Mouse (Mus musculus): ENCODE measurements at regions not wholly inside any gene's neighbourhood (a gene's known extent, or its start where the extent isn't known, plus 50 kb on each side); places are given as distances from the start of the nearest gene placed in this dataset.

DNA sequence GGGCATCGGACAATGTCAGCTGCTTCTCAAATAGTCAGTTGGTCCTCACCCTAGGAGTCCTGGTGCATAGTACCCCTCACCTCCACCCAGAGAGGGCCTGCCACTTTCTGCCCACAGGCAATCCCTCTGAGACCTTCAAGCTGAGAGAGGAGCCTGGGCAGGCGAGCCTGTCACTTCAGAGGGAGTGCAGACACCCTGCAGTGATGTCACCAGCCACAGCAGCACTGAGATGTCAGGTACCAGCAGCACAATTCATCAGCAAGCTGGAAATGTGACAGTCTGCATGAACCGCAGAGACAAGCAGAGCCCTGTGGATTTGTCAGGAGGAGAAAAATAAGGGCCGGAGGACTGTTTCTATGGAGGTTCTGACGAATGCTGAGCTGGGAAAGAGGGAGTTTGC, 324.3 kb downstream of the Qk start:
- DNase-seq (ENCODE audit: low spot score in 2 of 2) = no peak

DNA sequence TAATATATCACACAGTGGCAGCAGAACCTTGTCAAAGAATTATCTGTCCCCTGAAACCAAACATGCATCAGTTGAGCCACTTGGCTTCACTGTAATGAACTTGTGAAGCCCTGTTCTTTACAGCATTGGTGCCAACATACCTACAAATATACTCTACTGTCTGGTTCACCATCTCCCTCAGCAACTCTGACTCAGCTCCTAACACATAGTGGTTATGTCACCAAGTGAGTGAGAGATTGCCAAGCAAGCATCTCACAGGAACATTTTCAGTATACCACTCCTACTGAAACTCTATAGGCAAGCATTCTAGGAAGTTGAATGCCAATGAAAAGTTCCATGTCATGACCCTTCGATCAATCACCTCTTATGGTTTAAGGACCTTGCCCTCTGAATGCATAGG, 321.2 kb upstream of the Pabpc6 start:
- DNase-seq (ENCODE audit: low spot score in 2 of 2) = no peak

GRCm38 (mm10) chr17:9981273-9981672, 311.8 kb upstream of the Pabpc6 start:
- no peak for DNase-seq (ENCODE audit: low spot score in 2 of 2)

GRCm38 (mm10) chr17:9976866-9977421, 307.4 kb upstream of the Pabpc6 start:
- DNase-seq (ENCODE audit: low spot score in 2 of 2) = no peak

DNA sequence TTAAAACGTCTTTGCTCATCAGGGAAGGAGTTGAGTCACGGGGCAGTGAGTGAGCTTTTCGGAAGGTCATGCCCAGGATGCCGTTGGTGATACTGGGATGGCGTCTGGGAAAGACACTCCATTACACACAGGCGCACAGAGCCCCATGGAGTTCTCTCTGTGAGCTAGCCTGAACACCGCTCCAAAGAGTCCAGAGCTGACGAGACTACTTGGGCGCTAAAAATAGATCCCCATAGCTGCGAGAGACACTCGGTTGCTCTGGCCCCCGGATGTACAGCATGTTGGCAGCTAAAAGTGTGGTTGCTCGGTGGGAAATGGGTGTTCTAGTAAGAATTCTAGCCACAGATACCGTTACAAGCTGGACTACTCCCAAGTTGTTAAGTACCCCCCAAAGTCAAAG, 306.5 kb upstream of the Pabpc6 start:
- no peak for DNase-seq (ENCODE audit: low spot score in 2 of 2)

- DNase-seq (ENCODE audit: low spot score in 2 of 2) = no peak
These were observed 305.6 kb upstream of the Pabpc6 start for GRCm38 (mm10) chr17:9975153-9975552.

- DNase-seq (ENCODE audit: low spot score in 2 of 2) = no peak
These were observed 298.5 kb upstream of the Pabpc6 start for GRCm38 (mm10) chr17:9967988-9968387.

DNA sequence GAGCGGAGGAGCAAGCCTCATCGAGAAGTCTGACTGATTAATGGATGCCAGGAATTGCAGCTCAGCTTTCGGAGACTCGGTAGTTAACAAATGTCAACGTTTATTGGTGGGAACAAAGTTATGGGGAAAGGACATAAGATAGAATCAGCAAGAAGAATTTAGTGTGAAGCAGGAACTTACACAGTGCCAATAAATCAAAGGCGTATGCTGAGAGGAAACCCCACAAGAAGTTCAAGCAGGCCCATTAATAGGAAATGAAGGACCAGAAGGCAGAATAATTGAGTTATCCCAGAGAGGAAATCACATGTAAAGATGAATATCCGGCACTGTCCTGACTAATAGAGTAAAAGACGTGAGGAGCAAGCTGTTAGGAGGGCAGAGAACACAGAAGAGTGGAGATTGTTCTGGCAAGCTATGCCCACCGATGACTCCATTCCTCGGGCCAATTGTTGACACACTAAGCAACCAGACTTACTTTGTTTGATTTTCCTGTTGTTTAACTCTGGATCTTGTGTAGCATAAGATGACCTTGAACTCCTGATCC, 293.4 kb upstream of the Pabpc6 start:
- no peak for DNase-seq (ENCODE audit: low spot score in 2 of 2)

DNA sequence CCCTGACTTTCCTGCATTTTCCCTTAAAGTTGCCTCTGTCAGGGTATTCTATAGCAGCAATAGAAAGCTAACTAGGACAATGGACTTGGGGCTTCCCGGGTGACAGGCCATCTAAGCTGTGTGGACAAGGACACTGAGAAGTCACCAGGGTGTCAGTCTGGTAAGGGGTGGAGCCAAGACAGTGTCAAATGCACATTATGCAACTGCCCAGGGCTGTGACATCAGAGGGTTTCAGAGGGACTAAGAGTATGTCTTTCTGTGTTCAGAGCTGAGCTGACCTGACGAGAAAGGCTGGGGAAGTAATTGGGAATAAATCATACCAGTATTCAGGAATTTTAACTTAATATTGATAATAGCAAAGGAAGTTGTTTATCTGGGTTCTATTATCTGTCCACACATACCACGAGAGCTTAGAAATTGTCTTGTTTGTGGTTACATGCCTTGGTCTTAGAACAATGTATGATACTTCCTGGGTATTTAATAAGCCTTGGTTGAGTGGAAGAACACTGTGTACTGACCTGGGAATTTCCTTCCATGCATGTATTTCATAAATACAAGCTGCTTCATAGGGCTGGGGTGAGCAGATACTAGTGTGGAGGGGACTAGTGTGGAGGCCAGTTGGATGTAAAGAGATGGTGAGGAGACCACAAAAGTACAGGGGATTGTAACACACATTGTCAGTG, 279.6 kb upstream of the Pabpc6 start:
- DNase-seq (ENCODE audit: low spot score in 2 of 2) = no peak

- DNase-seq (ENCODE audit: low spot score in 2 of 2) = no peak
These were observed 278.1 kb upstream of the Pabpc6 start for GRCm38 (mm10) chr17:9947609-9948008.

GRCm38 (mm10) chr17:9944513-9944912, 275.0 kb upstream of the Pabpc6 start:
- DNase-seq (ENCODE audit: low spot score in 2 of 2) = no peak

GRCm38 (mm10) chr17:9942171-9942570, 272.7 kb upstream of the Pabpc6 start:
- no peak for DNase-seq (ENCODE audit: low spot score in 2 of 2)

DNA sequence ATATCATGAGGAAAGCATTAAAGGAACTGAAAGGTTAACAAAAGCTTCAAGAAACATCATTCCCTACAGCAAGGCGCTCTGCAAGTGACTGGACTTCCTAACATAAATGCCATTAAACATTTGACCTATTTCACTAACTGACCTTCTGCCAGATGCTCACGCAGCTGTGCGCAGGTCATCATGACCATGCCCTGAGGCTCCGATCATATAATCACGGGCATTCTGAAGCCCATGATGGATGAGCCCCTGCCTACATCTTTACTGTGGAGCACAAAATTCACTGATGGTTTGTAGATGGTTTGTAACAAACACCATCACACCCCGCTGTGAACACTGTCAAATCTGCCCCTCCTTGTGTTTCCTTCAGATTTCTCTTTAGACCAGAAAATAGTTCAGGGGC, 270.1 kb upstream of the Pabpc6 start:
- no peak for DNase-seq (ENCODE audit: low spot score in 2 of 2)

DNA sequence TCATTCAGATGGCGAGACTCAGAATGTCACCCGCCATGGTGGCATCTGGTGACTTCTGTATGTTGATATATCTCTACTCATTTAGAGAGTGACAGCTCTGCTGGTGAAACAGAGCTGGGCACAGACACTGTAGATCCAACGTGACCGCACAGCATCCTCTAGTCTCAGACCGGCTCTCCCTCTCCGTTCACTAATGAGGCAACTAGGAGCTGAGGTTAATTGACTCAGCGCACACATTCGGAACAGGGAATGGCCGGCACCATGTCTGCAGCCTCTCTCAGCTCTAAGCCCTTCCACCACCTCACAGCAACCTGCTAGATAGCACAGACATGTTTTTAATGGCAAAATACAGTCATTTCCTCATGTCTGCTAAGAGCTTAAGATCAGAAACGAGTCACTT, 268.9 kb upstream of the Pabpc6 start:
- no peak for DNase-seq (ENCODE audit: low spot score in 2 of 2)

GRCm38 (mm10) chr17:9937211-9937610, 267.7 kb upstream of the Pabpc6 start:
- no peak for DNase-seq (ENCODE audit: low spot score in 2 of 2)

GRCm38 (mm10) chr17:9932186-9932585, 262.7 kb upstream of the Pabpc6 start:
- DNase-seq (ENCODE audit: low spot score in 2 of 2) = no peak

DNA sequence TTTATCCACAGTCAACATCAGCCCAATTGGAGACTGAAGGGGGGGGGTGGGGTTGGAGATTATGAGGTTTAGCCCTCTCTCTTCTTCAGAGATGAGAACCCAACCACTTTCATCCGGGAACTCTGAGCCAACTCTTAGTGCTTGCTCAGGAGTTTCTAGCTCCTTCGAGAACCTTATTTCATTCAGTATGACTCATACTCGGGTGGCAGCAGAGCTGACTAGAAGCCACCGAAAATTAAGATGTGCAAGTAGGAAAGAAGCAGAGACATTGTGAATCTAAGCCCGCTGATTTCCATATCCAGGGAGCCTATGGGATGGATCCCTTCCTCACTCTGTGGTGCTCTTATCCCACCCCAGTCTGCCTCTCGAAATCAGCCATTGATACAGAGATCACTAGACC, 262.0 kb upstream of the Pabpc6 start:
- no peak for DNase-seq (ENCODE audit: low spot score in 2 of 2)

GRCm38 (mm10) chr17:9929448-9930088, 260.1 kb upstream of the Pabpc6 start:
- DNase-seq (ENCODE audit: low spot score in 2 of 2) = no peak

- DNase-seq (ENCODE audit: low spot score in 2 of 2) = no peak
These were observed 258.2 kb upstream of the Pabpc6 start for GRCm38 (mm10) chr17:9927724-9928123.

- no peak for DNase-seq (ENCODE audit: low spot score in 2 of 2)
These were observed 256.8 kb upstream of the Pabpc6 start for GRCm38 (mm10) chr17:9926308-9926707.

DNA sequence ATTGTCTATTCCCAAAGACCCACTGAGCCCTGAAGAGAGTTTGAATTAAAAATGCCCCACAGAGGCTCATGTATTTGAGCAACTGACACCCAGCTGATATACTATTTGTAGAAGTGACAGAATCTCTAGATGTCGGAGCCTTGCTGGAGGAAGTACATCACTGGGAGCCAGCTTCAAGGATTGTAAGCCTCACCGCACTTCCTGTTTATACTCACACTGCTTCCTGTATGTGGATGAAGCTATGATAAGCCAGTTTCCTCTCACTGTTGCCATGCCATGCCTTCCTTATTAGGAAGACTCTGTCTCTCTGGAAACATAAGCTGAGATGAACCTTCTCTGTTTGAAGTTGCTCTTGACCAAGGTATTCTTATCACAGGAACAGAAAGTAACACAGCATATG, 251.8 kb upstream of the Pabpc6 start:
- no peak for DNase-seq (ENCODE audit: low spot score in 2 of 2)

DNA sequence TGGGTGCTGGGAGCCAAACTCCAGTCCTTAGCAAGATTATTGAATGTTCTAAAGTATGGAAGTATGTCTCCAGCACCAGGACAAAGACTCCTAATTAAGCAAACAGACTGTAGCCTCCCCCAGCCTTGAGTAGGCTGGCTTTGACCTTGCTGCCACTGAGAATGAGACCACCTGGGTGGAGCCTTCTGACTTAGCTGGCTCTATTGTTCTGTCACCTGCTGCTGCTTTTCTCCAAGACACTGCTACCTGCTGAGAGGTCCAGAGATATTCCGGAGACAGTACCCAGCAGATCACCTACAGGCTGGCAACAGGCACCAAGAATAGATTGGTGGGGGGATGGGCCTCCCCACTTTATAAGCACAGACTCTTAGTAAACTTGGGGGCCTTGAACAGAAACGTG, 247.5 kb upstream of the Pabpc6 start:
- no peak for DNase-seq (ENCODE audit: low spot score in 2 of 2)

GRCm38 (mm10) chr17:9910856-9911255, 241.3 kb upstream of the Pabpc6 start:
- no peak for DNase-seq (ENCODE audit: low spot score in 2 of 2)
